Mouse (Mus musculus): ENCODE data around the gene Krtap22-2. TPM values are rescaled to one million over a fixed set of nuclear protein-coding genes. Genes with fewer than 3 reads are reported as not detected.

Gene Krtap22-2
- polyA plus RNA-seq, 1 experiment from 2014 or later, result not detected

Other genes with a start within 250 kb of the Krtap22-2 start
- not detected in 2 replicates for gene 2310057N15Rik, start 236.6 kb downstream of the Krtap22-2 start, polyA plus RNA-seq (2014; fragmentation: Nextera tagmentation; extraction: Ambion mirVana)
- not detected in 2 replicates for gene Gm5965, start 232.9 kb downstream of the Krtap22-2 start, polyA plus RNA-seq (2014; fragmentation: Nextera tagmentation; extraction: Ambion mirVana)
- not detected in 2 replicates for gene Gm20741, start 198.5 kb downstream of the Krtap22-2 start, polyA plus RNA-seq (2014; fragmentation: Nextera tagmentation; extraction: Ambion mirVana)
- not detected in 2 replicates for gene Krtap15, start 190.5 kb downstream of the Krtap22-2 start, polyA plus RNA-seq (2014; fragmentation: Nextera tagmentation; extraction: Ambion mirVana)
- gene Krtap14, start 184.6 kb downstream of the Krtap22-2 start, polyA plus RNA-seq (2014; fragmentation: Nextera tagmentation; extraction: Ambion mirVana), result not detected in 2 replicates
- gene Krtap19-1, start 141.3 kb downstream of the Krtap22-2 start, polyA plus RNA-seq (2014; fragmentation: Nextera tagmentation; extraction: Ambion mirVana), result not detected in 2 replicates
- gene Krtap19-2, start 136.5 kb downstream of the Krtap22-2 start, polyA plus RNA-seq (2014; fragmentation: Nextera tagmentation; extraction: Ambion mirVana), result not detected in 2 replicates
- gene Krtap19-3, start 132.7 kb downstream of the Krtap22-2 start, polyA plus RNA-seq (2014; fragmentation: Nextera tagmentation; extraction: Ambion mirVana), result not detected in 2 replicates
- gene Krtap19-4, start 125.7 kb downstream of the Krtap22-2 start, polyA plus RNA-seq (2014; fragmentation: Nextera tagmentation; extraction: Ambion mirVana), result not detected in 2 replicates
- not detected in 2 replicates for gene Krtap19-5, start 114.3 kb downstream of the Krtap22-2 start, polyA plus RNA-seq (2014; fragmentation: Nextera tagmentation; extraction: Ambion mirVana)
- not detected in 2 replicates for gene Krtap19-9b, start 78.5 kb downstream of the Krtap22-2 start, polyA plus RNA-seq (2014; fragmentation: Nextera tagmentation; extraction: Ambion mirVana)
- gene Krtap16-3, start 47.9 kb downstream of the Krtap22-2 start, polyA plus RNA-seq (2014; fragmentation: Nextera tagmentation; extraction: Ambion mirVana), result not detected in 2 replicates
- not detected in 2 replicates for gene Gm10229, start 4.5 kb upstream of the Krtap22-2 start, polyA plus RNA-seq (2014; fragmentation: Nextera tagmentation; extraction: Ambion mirVana)
- not detected in 2 replicates for gene Krtap6-1, start 20.9 kb upstream of the Krtap22-2 start, polyA plus RNA-seq (2014; fragmentation: Nextera tagmentation; extraction: Ambion mirVana)
- not detected in 2 replicates for gene Gm10228, start 30.7 kb upstream of the Krtap22-2 start, polyA plus RNA-seq (2014; fragmentation: Nextera tagmentation; extraction: Ambion mirVana)
- gene Krtap6-5, start 37.1 kb upstream of the Krtap22-2 start, polyA plus RNA-seq (2014; fragmentation: Nextera tagmentation; extraction: Ambion mirVana), result not detected in 2 replicates
- not detected in 2 replicates for gene 1110025L11Rik, start 53.2 kb upstream of the Krtap22-2 start, polyA plus RNA-seq (2014; fragmentation: Nextera tagmentation; extraction: Ambion mirVana)
- gene Krtap6-3, start 73.3 kb upstream of the Krtap22-2 start, polyA plus RNA-seq (2014; fragmentation: Nextera tagmentation; extraction: Ambion mirVana), result not detected in 2 replicates
- gene Gm6358, start 130.1 kb upstream of the Krtap22-2 start, polyA plus RNA-seq (2014; fragmentation: Nextera tagmentation; extraction: Ambion mirVana), result not detected in 2 replicates
- not detected in 2 replicates for gene Gm10061, start 140.3 kb upstream of the Krtap22-2 start, polyA plus RNA-seq (2014; fragmentation: Nextera tagmentation; extraction: Ambion mirVana)
- not detected in 2 replicates for gene Gm9789, start 147.2 kb upstream of the Krtap22-2 start, polyA plus RNA-seq (2014; fragmentation: Nextera tagmentation; extraction: Ambion mirVana)
- gene Gm7735, start 158.7 kb upstream of the Krtap22-2 start, polyA plus RNA-seq (2014; fragmentation: Nextera tagmentation; extraction: Ambion mirVana), result not detected in 2 replicates
- not detected in 2 replicates for gene 1110057P08Rik, start 164.0 kb upstream of the Krtap22-2 start, polyA plus RNA-seq (2014; fragmentation: Nextera tagmentation; extraction: Ambion mirVana)
- gene Krtap20-2, start 195.1 kb upstream of the Krtap22-2 start, polyA plus RNA-seq (2014; fragmentation: Nextera tagmentation; extraction: Ambion mirVana), result not detected in 2 replicates

Measured in heart, embryonic 14.5 days (tissue).